Mouse (Mus musculus): ENCODE results near the gene Calm3. TPM values are rescaled to one million over a fixed set of nuclear protein-coding genes. Genes with fewer than 3 reads are reported as not detected.

Calm3 gene
- polyA plus RNA-seq, 1 experiment from 2014 or later = 333 TPM

DNA sequence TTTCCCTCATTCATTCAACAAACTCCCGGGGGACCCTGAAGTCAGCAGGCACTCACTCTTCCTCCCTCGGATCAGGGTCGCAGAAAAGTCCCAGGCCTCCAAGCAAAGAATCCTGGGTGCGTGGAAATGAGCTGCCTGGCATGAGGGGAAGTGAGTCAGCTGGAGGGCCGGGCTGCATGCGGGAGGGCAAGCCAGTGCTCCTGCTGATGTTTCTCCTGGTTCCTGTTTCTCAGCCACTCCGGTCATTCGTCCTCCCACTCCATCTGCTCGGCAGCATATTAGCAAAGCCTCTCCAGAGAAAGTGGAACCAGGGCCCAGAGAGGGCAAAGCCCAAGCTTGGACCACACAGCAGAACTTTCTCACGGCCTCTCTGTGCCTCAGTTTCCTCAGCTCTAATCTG lies 14.0 kb downstream of the Calm3 start:
- no peak for ATAC-seq
- Histone ChIP-seq H3K36me3 (ENCODE audit: control insufficient read depth, insufficient read depth) (0 out of 2 replicates have a peak, but pooled peaks cover 2% of the 10 kb centered on the region), H3K4me3 (replicated peaks; ENCODE audit: low read length) (no peak overlapping the region), H3K9me3 (ENCODE audit: control insufficient read depth, low read length) (no peaks in the 10 kb centered on the region), H3K27me3 (replicated peaks; ENCODE audit: control insufficient read depth, insufficient read depth, low read length) (no peaks in the 10 kb centered on the region), H3K27ac (ENCODE audit: low read length) (no peak overlapping the region), H3K9ac (replicated peaks; ENCODE audit: low read depth, low read length) (no peak overlapping the region), H3K4me1 (replicated peaks; ENCODE audit: control insufficient read depth, insufficient read depth, low read length) (no peaks in the 10 kb centered on the region; the same call in 1 of the 2 replicates), H3K4me2 (ENCODE audit: low read length) (no peak overlapping the region)
- 59% methylated on average over 10 of the region's 10 CpGs for WGBS

DNA sequence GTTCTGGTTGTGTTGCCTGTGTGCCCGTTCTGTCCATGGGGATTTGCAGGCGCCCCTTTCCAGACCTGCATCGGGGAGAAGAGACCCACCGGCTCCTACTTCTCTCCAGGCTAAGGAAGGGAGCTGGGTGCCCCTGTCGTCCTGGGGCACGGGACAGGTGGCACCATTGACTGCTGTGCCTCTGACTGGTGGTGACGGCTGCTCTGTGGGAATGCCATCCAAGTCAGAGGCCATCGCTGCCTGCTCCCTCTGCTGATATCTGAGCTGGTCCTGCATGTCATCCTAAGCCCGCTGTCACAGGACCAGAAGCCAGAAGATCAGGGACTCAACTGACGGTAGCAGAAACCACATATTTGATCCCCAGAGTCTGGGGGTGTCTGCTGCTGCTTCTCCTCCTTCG lies 15.1 kb downstream of the Calm3 start:
- no peaks in the 10 kb centered on the region for H3K9me3 ChIP-seq (ENCODE audit: control insufficient read depth, low read length)
- no peak overlapping the region for H3K27ac ChIP-seq (ENCODE audit: low read length)
- no peaks in the 10 kb centered on the region for H3K27me3 ChIP-seq (replicated peaks; ENCODE audit: control insufficient read depth, insufficient read depth, low read length)
- ATAC-seq = no peak
- no peak overlapping the region for H3K4me3 ChIP-seq (replicated peaks; ENCODE audit: low read length)
- no peak overlapping the region for H3K4me2 ChIP-seq (ENCODE audit: low read length)
- 60% methylated on average over 11 of the region's 11 CpGs for WGBS
- 0 out of 2 replicates have a peak overlapping the region, but pooled peaks have one; percentile 20 for H3K9ac ChIP-seq (replicated peaks; ENCODE audit: low read depth, low read length)
- H3K4me1 ChIP-seq (replicated peaks; ENCODE audit: control insufficient read depth, insufficient read depth, low read length) = no peaks in the 10 kb centered on the region; the same call in 1 of the 2 replicates
- no peaks in the 10 kb centered on the region for H3K36me3 ChIP-seq (ENCODE audit: control insufficient read depth, insufficient read depth)

DNA sequence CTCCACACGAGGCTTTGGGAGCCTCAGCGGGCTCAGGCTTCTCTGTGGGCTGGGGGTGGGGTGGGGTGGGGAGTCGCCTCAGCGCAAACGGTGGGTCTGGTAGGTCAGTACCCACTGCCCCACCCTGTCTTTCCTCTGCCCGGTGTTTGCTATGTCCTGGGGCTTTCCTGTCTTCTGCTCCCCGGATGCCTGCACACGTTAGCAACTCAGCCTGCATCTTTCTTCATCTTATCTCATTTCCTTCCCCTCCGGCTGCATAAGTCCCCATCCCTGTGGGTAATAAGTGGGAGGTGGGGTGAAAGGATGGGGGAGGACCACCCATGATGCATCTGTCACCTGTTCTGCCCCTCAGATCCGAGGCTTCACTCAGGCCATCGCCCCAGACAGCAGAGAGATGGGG lies 15.5 kb downstream of the Calm3 start:
- Histone ChIP-seq H3K36me3 (ENCODE audit: control insufficient read depth, insufficient read depth) (no peaks in the 10 kb centered on the region), H3K27ac (ENCODE audit: low read length) (no peak overlapping the region), H3K4me2 (ENCODE audit: low read length) (no peak overlapping the region), H3K9ac (replicated peaks; ENCODE audit: low read depth, low read length) (no peak overlapping the region), H3K4me1 (replicated peaks; ENCODE audit: control insufficient read depth, insufficient read depth, low read length) (no peaks in the 10 kb centered on the region; the same call in 1 of the 2 replicates), H3K4me3 (replicated peaks; ENCODE audit: low read length) (no peak overlapping the region), H3K27me3 (replicated peaks; ENCODE audit: control insufficient read depth, insufficient read depth, low read length) (no peaks in the 10 kb centered on the region), H3K9me3 (ENCODE audit: control insufficient read depth, low read length) (no peaks in the 10 kb centered on the region)
- no peak for ATAC-seq
- 54% methylated on average over 11 of the region's 11 CpGs for WGBS

DNA sequence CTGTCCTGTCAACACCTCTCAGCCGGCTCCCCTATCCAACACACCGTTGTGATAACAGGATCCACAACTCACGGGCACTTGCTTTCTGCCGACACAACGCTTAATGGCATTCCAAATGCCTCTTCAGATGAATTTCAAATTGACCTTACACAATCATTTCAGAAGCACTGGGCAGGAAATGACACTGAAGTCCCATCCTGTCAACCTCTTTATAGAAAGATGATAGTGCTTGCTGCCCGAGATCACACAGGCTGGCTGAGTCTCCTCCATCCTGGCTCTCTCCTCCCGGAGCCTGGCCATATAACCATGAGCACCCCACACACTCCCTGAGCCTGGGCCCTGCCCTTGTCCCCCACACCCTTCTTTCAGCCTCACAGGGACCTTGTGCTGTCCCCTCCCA lies 16.1 kb downstream of the Calm3 start:
- no peak overlapping the region for H3K27ac ChIP-seq (ENCODE audit: low read length)
- H3K9ac ChIP-seq (replicated peaks; ENCODE audit: low read depth, low read length) = no peak overlapping the region
- no peaks in the 10 kb centered on the region for H3K9me3 ChIP-seq (ENCODE audit: control insufficient read depth, low read length)
- H3K36me3 ChIP-seq (ENCODE audit: control insufficient read depth, insufficient read depth) = no peaks in the 10 kb centered on the region
- no peak overlapping the region for H3K4me2 ChIP-seq (ENCODE audit: low read length)
- 84% methylated on average over 7 of the region's 7 CpGs for WGBS
- no peak for ATAC-seq
- H3K4me1 ChIP-seq (replicated peaks; ENCODE audit: control insufficient read depth, insufficient read depth, low read length) = no peaks in the 10 kb centered on the region; the same call in 1 of the 2 replicates
- no peaks in the 10 kb centered on the region for H3K27me3 ChIP-seq (replicated peaks; ENCODE audit: control insufficient read depth, insufficient read depth, low read length)
- H3K4me3 ChIP-seq (replicated peaks; ENCODE audit: low read length) = no peak overlapping the region

DNA sequence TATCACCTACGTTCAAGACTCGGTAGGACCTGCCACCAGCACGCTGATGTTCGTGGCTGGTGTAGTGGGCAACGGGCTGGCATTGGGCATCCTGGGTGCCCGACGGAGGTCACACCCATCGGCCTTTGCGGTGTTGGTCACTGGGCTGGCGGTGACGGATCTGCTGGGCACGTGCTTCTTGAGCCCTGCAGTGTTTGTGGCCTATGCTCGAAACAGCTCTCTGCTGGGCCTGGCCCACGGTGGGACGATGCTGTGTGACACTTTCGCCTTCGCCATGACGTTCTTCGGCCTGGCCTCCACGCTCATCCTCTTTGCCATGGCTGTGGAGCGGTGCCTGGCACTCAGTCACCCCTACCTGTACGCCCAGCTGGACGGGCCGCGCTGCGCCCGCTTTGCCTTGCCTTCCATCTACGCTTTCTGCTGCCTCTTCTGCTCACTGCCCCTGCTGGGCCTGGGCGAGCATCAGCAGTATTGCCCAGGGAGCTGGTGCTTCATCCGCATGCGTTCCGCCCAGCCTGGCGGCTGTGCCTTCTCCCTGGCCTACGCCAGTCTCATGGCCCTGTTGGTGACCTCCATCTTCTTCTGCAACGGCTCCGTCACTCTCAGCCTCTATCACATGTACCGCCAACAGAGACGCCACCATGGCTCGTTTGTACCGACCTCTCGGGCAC lies 16.9 kb downstream of the Calm3 start:
- Histone ChIP-seq H3K9me3 (ENCODE audit: control insufficient read depth, low read length) (no peaks in the 10 kb centered on the region), H3K4me1 (replicated peaks; ENCODE audit: control insufficient read depth, insufficient read depth, low read length) (no peaks in the 10 kb centered on the region; the same call in 1 of the 2 replicates), H3K4me3 (replicated peaks; ENCODE audit: low read length) (no peak overlapping the region), H3K27ac (ENCODE audit: low read length) (no peak overlapping the region), H3K9ac (replicated peaks; ENCODE audit: low read depth, low read length) (no peak overlapping the region), H3K4me2 (ENCODE audit: low read length) (no peak overlapping the region), H3K36me3 (ENCODE audit: control insufficient read depth, insufficient read depth) (no peaks in the 10 kb centered on the region), H3K27me3 (replicated peaks; ENCODE audit: control insufficient read depth, insufficient read depth, low read length) (no peaks in the 10 kb centered on the region)
- WGBS = 94% methylated on average over 41 of the region's 41 CpGs
- ATAC-seq = no peak

DNA sequence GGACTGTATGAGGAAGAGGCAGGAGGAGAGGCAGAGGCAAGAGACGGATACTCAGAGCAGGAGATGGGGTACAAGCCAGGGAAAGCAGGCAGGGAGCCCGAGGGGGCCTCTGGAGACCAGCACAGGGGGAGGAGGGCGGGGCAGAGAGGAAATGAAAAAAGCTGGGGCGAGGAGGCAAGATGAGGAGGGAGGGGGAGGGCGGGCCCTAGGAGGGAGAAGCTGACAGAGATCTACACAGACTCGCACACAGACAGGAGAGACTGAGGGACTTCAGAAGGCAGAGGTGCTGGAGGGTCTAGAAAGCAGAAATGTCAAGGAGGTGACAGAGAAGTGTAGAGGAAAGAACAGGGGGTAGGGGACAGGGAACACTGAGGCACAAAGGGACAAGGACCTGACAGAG lies 17.6 kb downstream of the Calm3 start, which contains the start of gene Ptgir:
TSS of gene Ptgir (plus strand) at position 210 of the 400 bp plus-strand sequence.
- Histone ChIP-seq H3K27ac (ENCODE audit: low read length) (no peak within 1 kb of the TSS), H3K36me3 (ENCODE audit: control insufficient read depth, insufficient read depth) (no peaks in the 10 kb centered on the region), H3K9ac (replicated peaks; ENCODE audit: low read depth, low read length) (no peak within 1 kb of the TSS), H3K27me3 (replicated peaks; ENCODE audit: control insufficient read depth, insufficient read depth, low read length) (no peaks in the 10 kb centered on the region), H3K4me3 (replicated peaks; ENCODE audit: low read length) (no peak within 1 kb of the TSS), H3K9me3 (ENCODE audit: control insufficient read depth, low read length) (no peaks in the 10 kb centered on the region), H3K4me2 (ENCODE audit: low read length) (no peak within 1 kb of the TSS), H3K4me1 (replicated peaks; ENCODE audit: control insufficient read depth, insufficient read depth, low read length) (no peaks in the 10 kb centered on the region; the same call in 1 of the 2 replicates)
- 14% methylated on average over 6 of the region's 6 CpGs for WGBS
- no peak for ATAC-seq

DNA sequence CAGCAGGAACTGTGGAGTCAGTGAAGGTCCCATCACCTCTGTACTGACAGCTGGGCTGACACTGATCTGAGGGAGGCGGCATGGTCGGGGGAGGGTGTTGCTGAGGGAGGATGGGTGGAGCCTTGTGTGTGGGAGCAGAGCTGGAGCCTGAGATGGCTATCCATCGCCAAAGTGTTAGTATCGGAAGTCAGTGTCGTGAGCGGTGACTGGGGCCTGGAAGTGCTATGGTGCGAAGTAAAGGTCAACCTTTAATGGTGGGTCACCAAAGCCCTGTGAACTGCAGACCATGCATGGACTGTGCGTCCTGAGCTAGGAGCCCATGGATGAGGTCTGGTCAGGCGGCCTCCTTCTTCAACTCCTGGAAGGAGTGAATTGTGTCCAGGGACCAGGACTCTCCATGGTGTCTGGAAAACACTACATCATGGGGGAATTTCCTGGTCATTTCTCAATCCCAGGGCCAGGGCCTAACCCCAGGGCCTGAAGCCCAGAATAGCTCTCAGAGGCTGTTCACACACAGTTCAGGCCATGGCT lies 18.4 kb downstream of the Calm3 start:
- no peaks in the 10 kb centered on the region for H3K36me3 ChIP-seq (ENCODE audit: control insufficient read depth, insufficient read depth)
- no peak for ATAC-seq

DNA sequence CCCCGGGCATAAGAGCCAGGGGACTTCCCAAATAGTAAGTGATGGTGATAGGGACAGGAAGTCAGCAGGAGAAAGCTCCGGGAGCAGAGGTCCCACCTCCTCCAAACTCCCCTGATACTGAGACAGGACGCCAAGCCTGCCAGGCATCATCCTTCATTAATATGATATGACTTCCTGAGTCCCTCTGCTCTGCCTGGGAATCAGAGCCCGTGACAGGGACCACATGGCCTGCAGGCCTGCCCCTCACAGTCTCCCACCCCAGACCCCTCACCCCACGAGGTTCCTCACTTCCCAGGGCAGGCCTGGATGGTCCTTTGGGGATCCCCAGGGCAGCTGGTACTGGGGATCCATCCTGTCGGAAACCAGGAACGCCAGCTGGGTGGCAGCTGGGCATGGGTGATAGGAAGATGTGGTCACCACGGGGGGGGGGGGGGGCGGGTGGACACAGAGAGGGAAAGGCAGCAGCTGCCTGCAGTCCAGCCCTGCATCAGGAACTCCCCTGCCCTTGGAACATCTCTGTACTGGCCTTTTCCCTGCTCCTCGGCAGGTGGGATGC lies 19.7 kb downstream of the Calm3 start:
- no peak overlapping the region for H3K4me3 ChIP-seq (replicated peaks; ENCODE audit: low read length)
- no peak overlapping the region for H3K9ac ChIP-seq (replicated peaks; ENCODE audit: low read depth, low read length)
- H3K9me3 ChIP-seq (ENCODE audit: control insufficient read depth, low read length) = no peaks in the 10 kb centered on the region
- no peaks in the 10 kb centered on the region for H3K27me3 ChIP-seq (replicated peaks; ENCODE audit: control insufficient read depth, insufficient read depth, low read length)
- H3K36me3 ChIP-seq (ENCODE audit: control insufficient read depth, insufficient read depth) = no peaks in the 10 kb centered on the region
- no peak overlapping the region for H3K27ac ChIP-seq (ENCODE audit: low read length)
- 62% methylated on average over 6 of the region's 10 CpGs for WGBS
- H3K4me2 ChIP-seq (ENCODE audit: low read length) = no peak overlapping the region
- no peak for ATAC-seq
- peaks cover 3% of the 10 kb centered on the region for H3K4me1 ChIP-seq (replicated peaks; ENCODE audit: control insufficient read depth, insufficient read depth, low read length)

More for the DNA sequence above, 18.4 kb downstream of the Calm3 start:
- Histone ChIP-seq H3K9ac (replicated peaks; ENCODE audit: low read depth, low read length) (no peak overlapping the region), H3K4me3 (replicated peaks; ENCODE audit: low read length) (no peak overlapping the region), H3K4me2 (ENCODE audit: low read length) (no peak overlapping the region), H3K9me3 (ENCODE audit: control insufficient read depth, low read length) (no peaks in the 10 kb centered on the region), H3K27me3 (replicated peaks; ENCODE audit: control insufficient read depth, insufficient read depth, low read length) (no peaks in the 10 kb centered on the region), H3K4me1 (replicated peaks; ENCODE audit: control insufficient read depth, insufficient read depth, low read length) (peaks cover 1% of the 10 kb centered on the region), H3K27ac (ENCODE audit: low read length) (no peak overlapping the region)
- 61% methylated on average over 9 of the region's 9 CpGs for WGBS

DNA sequence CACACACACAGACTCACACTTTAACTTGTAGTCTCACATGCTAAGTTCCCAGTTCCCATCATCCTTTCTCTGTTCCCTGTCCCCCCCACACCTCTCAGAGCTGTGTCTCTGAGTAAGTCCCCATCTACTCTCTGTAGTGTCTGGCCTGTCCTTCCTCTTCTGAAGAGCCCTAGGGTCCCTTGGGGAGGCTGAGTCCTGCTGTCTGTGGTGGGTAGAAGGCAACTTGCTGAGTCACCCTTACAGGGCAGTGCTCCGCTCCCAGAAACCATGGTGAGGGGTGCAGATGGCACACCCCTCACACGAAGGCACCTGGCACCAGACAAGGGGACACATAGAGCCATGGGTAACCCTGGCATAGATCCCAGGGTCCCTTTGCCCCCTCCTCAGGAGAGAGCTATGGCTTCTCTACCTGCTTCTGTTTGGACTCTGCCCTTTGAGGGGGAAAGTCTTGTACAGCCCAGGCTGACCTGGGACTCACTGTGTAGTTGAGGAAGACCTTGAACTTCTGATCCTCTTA lies 20.4 kb downstream of the Calm3 start:
- Histone ChIP-seq H3K27me3 (replicated peaks; ENCODE audit: control insufficient read depth, insufficient read depth, low read length) (no peaks in the 10 kb centered on the region), H3K9me3 (ENCODE audit: control insufficient read depth, low read length) (no peaks in the 10 kb centered on the region), H3K4me2 (ENCODE audit: low read length) (no peak overlapping the region), H3K27ac (ENCODE audit: low read length) (no peak overlapping the region), H3K9ac (replicated peaks; ENCODE audit: low read depth, low read length) (no peak overlapping the region), H3K4me3 (replicated peaks; ENCODE audit: low read length) (no peak overlapping the region), H3K4me1 (replicated peaks; ENCODE audit: control insufficient read depth, insufficient read depth, low read length) (peaks cover 3% of the 10 kb centered on the region), H3K36me3 (ENCODE audit: control insufficient read depth, insufficient read depth) (no peaks in the 10 kb centered on the region)
- WGBS = 78% methylated on average over 2 of the region's 2 CpGs
- ATAC-seq = no peak
